Mouse (Mus musculus) B cell, adult 67 days (primary cell): ENCODE data around the gene Ntng1. TPM values are rescaled to one million over a fixed set of nuclear protein-coding genes. Genes with fewer than 3 reads are reported as not detected.

ENCODE experiments used
- total RNA-seq, 2 experiments: library from RNA; stranded (reverse); gene quantifications; 4 replicates each; pipeline ENCODE4 v1.2.4; 2023

Ntng1 gene
- total RNA-seq = not detected

DNA sequence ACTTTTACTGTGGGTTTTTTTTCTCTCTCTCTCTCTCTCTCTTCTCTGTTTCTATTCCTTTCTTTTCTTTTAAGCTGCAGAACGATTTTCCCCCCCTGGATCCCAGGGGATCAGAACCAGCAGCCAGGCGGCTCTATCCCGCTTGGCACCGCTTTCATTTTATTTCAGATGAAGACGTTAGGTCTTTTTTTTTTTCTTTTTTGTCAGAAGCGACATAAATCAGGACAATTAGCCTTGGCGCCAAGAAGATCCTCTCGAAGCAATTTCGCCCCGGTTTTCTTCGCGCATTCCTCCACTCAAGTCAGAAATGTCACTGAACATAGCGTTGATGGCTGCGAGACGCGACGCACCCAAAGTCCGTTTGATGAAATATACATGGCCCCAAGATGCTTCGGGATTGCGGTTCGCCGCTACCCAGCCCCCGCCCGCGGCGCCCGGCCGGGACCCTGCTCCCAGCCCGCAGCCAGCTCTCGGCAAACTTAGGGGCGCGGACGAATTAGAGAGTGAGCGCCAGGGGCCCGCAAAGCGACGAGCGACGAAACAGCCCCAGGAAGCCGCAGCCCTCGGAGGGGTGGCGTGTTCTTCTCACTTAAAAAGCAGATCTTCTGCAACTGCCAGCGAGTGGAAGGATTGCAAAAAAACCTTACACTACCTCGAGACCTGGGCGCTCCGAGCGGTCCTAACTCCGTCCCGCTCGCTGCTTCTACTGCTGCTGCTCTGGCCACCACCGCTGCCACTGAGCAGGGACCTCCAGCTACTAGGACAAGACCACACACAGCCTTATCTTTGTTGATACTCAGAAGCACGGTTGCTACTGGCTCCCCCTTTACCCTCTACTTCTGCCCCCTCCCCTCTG lies at the start of gene Ntng1:
Ntng1 (minus strand) TSS at position 806 of the 856 bp plus-strand sequence.

Other genes with a start within 250 kb of the Ntng1 start
- gene Prmt6, start 107.0 kb upstream of the Ntng1 start, total RNA-seq = 10 to 100 TPM; 16.2 to 18.6 TPM